Mouse (Mus musculus) midbrain, embryonic 10.5 days (tissue): ENCODE data around the gene Il18. TPM values are rescaled to one million over a fixed set of nuclear protein-coding genes. Genes with fewer than 3 reads are reported as not detected.
"Not testable (repeated sequence)": the region's sequence is repeated elsewhere in the genome, so short reads cannot be mapped to it uniquely, and the experiment has no call there.

Experiments used
- DNase-seq: peaks from one replicate; pipeline ENCODE4 v3.0.0-alpha.2; 2017; ENCODE audit warnings: low spot score
- H3K27ac ChIP-seq: fragments of 300-500 bp; sonication (generic); replicated peaks from 2 replicates; pipeline ENCODE4 v1.5.1; 2016; ENCODE audit warnings: mild to moderate bottlenecking
- H3K27me3 ChIP-seq: fragments of 300-500 bp; sonication (generic); 2 replicates; pipeline ENCODE4 v1.6.1; 2016; ENCODE audit warnings: low read depth, mild to moderate bottlenecking; ENCODE audit not compliant: poor library complexity, severe bottlenecking
- H3K36me3 ChIP-seq: fragments of 300-500 bp; sonication (generic); 2 replicates; pipeline ENCODE4 v1.6.1; 2016; ENCODE audit warnings: mild to moderate bottlenecking, moderate library complexity
- H3K4me1 ChIP-seq: fragments of 300-500 bp; sonication (generic); 2 replicates; pipeline ENCODE4 v1.6.1; 2016
- H3K4me3 ChIP-seq: fragments of 300-500 bp; sonication (generic); 2 replicates; pipeline ENCODE4 v1.5.1; 2016; ENCODE audit warnings: mild to moderate bottlenecking, moderate library complexity
- H3K9me3 ChIP-seq: fragments of 300-500 bp; sonication (generic); replicated peaks from 2 replicates; pipeline ENCODE4 v1.6.1; 2016; ENCODE audit warnings: mild to moderate bottlenecking
- WGBS: fragments of 180-500 bp; shearing (Covaris S2); methylation state at CpG from one replicate; pipeline ENCODE4 v1.1.7; 2016; 5-methylcytosine and 5-hydroxymethylcytosine counted together
- polyA plus RNA-seq: library from polyadenylated mRNA; unstranded; fragments of >200 nt; fragmentation: Nextera tagmentation; extraction: Ambion mirVana; gene quantifications from 2 replicates; pipeline ENCODE4 v1.2.1, GENCODE M21; 2016

Gene Il18
- polyA plus RNA-seq, 1 experiment from 2014 or later = 8.9 TPM

GRCm38 (mm10) chr9:50630903-50631302 lies 76.3 kb downstream of the Il18 start:
- peaks cover 41% of the 10 kb centered on the region for H3K36me3 ChIP-seq
- WGBS = 96% methylated on average over 6 of the region's 8 CpGs
- DNase-seq, H3K4me3 ChIP-seq, H3K27ac ChIP-seq, H3K27me3 ChIP-seq, H3K4me1 ChIP-seq, H3K9me3 ChIP-seq: not testable (repeated sequence)

Other genes with a start within 250 kb of the Il18 start
- 146 and 192 TPM in 2 replicates for gene Rpl10-ps3, start 209.9 kb upstream of the Il18 start, polyA plus RNA-seq
- gene Plet1, start 60.3 kb upstream of the Il18 start, polyA plus RNA-seq = 0.32 and 0.36 TPM in 2 replicates
- gene Pts, start 26.1 kb upstream of the Il18 start, polyA plus RNA-seq = 86.9 and 95.9 TPM in 2 replicates
- gene Bco2, start 354 bp downstream of the Il18 start, polyA plus RNA-seq = 0.19 and 0.34 TPM in 2 replicates
- gene Tex12, start 6.5 kb downstream of the Il18 start, polyA plus RNA-seq = 0.16 and 0.36 TPM in 2 replicates
- 309 and 339 TPM in 2 replicates for gene Sdhd, start 49.0 kb downstream of the Il18 start, polyA plus RNA-seq
- 339 and 340 TPM in 2 replicates for gene Timm8b, start 49.1 kb downstream of the Il18 start, polyA plus RNA-seq
- gene Pih1d2, start 62.5 kb downstream of the Il18 start, polyA plus RNA-seq = 7.6 and 8.4 TPM in 2 replicates
- 19.9 and 20.2 TPM in 2 replicates for gene Nkapd1, start 62.6 kb downstream of the Il18 start, polyA plus RNA-seq
- 57.5 and 58.6 TPM in 2 replicates for gene Dlat, start 105.0 kb downstream of the Il18 start, polyA plus RNA-seq
- 20.6 and 21.8 TPM in 2 replicates for gene Dixdc1, start 184.7 kb downstream of the Il18 start, polyA plus RNA-seq
- gene 2310030G06Rik, start 191.7 kb downstream of the Il18 start, polyA plus RNA-seq = 1.4 TPM in 2 replicates
- 3.6 and 5.9 TPM in 2 replicates for gene Cryab, start 196.5 kb downstream of the Il18 start, polyA plus RNA-seq
- 0.33 and 0.60 TPM in 2 replicates for gene Hspb2, start 197.5 kb downstream of the Il18 start, polyA plus RNA-seq
- gene Fdxacb1, start 213.4 kb downstream of the Il18 start, polyA plus RNA-seq = 12.1 and 12.8 TPM in 2 replicates
- 37.9 and 38.1 TPM in 2 replicates for gene Alg9, start 220.2 kb downstream of the Il18 start, polyA plus RNA-seq
- gene 1110032A03Rik, start 220.7 kb downstream of the Il18 start, polyA plus RNA-seq = 29.6 and 30.1 TPM in 2 replicates